In the genomic region with DNA sequence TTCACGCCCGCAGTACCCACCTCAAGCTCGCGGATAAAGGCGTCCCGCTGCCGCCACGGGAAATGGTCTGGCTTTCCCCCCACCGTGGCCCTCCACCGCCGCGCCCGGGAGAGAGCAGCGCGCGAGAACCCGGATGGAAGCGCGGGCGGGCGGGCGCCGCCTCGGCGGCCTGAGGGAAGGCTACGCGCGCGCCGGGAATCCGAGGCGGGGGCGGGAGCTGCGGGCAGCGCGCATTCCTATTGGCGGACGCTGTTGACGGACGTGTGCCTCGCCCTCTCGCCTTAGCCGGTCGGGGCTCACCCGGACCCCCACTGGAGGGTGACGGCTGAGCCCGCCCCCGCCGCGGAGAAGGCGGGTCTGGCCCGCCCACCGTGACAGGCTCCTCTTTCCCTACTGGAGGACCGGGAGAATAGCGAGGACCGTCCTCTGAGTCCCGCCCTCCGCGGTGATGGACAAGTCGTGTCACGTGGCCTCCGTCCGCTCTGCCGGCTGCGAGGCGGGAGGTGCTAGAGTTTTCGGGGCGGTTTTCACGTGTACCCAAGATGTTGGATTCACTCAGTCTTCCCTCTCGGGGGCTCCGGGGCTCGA, we compare ENCODE assay signal across 2 mouse cellular contexts.
TF ChIP-seq lines count a peak whose summit lies in the region.

No protein-coding gene starts in this region.

TF ChIP-seq in C2C12, 6 proteins besides CTCF, POLR2A, EP300 and RAD21 (continued from another document):
- TF ChIP-seq FOSL1 (IDR thresholded peaks at IDR 0.05; ENCODE audit: insufficient read depth, low read length, poor library complexity, severe bottlenecking) (no peak), USF1 (IDR thresholded peaks at IDR 0.05; ENCODE audit: low read depth) (peak; percentile 97)

TF ChIP-seq in myocyte, 11 proteins besides CTCF, POLR2A, EP300 and RAD21 (continued from another document):
- TF ChIP-seq USF1 (IDR thresholded peaks at IDR 0.05; ENCODE audit: low read depth) (peak; percentile 95), MAX (IDR thresholded peaks at IDR 0.05; ENCODE audit: low read depth) (no peak), CEBPB (IDR thresholded peaks at IDR 0.05; ENCODE audit: insufficient read depth, poor library complexity, severe bottlenecking) (no peak), TCF3 (IDR thresholded peaks at IDR 0.05; ENCODE audit: insufficient read length, low read depth) (peak; percentile 9), REST (IDR thresholded peaks at IDR 0.05; ENCODE audit: insufficient read depth, insufficient read length) (no peak), SRF (IDR thresholded peaks at IDR 0.05; ENCODE audit: control insufficient read depth, insufficient read length, low read depth) (peak; percentile 50), MYOG (IDR thresholded peaks at IDR 0.05; ENCODE audit: control insufficient read depth in 1 of 3, insufficient read depth in 1 of 3, insufficient read length in 2 of 3, low read depth in 2 of 3) (no peak)
